25 mouse cellular contexts compared by ENCODE assay signal in genomic region chr6:18697536-18697935, GRCm38 (mm10).
"Had no signal": no experiment of that assay in that cellular context is flagged by ENCODE, and none has a peak within 500 bp of the region (broad histone marks: within the 10 kb centered on the region; RNA-seq: fewer than 3 reads in every experiment).

No protein-coding gene starts in this region.

- H3K4me1 ChIP-seq: heart, embryonic 10.5 days; intestine, embryonic 15.5 days had no signal

- H3K4me2 ChIP-seq: heart, embryonic 12.5 days; hindbrain, embryonic 12.5 days; hindbrain, embryonic 14.5 days; intestine, embryonic 15.5 days; limb, embryonic 12.5 days had no signal

- H3K4me3 ChIP-seq: heart, adult 2 months; heart, embryonic 10.5 days; heart, embryonic 12.5 days; hindbrain, embryonic 10.5 days; hindbrain, embryonic 12.5 days; intestine, embryonic 15.5 days; layer of hippocampus, adult 2 months; left cerebral cortex, adult 2 months; limb, embryonic 10.5 days; limb, embryonic 12.5 days had no signal

- DNase-seq: gastrocnemius, postnatal 14 days; gastrocnemius, postnatal 36 days; heart, adult 11 months; heart, adult 2 months; heart, postnatal 10 days; heart, postnatal 4 days; kidney, adult 18-20 months; kidney, adult 8-10 months; kidney, postnatal 10 days; kidney, postnatal 25 days; kidney, postnatal 4 days; liver had no signal

- H3K9me3 ChIP-seq: heart, embryonic 10.5 days; heart, embryonic 12.5 days; hindbrain, embryonic 10.5 days; hindbrain, embryonic 12.5 days; intestine, embryonic 15.5 days; limb, embryonic 10.5 days; limb, embryonic 12.5 days had no signal

- H3K27ac ChIP-seq: heart, adult 2 months; heart, embryonic 10.5 days; hindbrain, embryonic 10.5 days; hindbrain, embryonic 12.5 days; hindbrain, embryonic 14.5 days; intestine, embryonic 15.5 days; layer of hippocampus, adult 2 months; left cerebral cortex, adult 2 months; limb, embryonic 10.5 days; limb, embryonic 12.5 days had no signal

- H3K27me3 ChIP-seq: heart, embryonic 12.5 days; hindbrain, embryonic 12.5 days; intestine, embryonic 15.5 days; limb, embryonic 12.5 days had no signal

- H3K9ac ChIP-seq: heart, embryonic 12.5 days; hindbrain, embryonic 12.5 days; hindbrain, embryonic 14.5 days; intestine, embryonic 15.5 days; limb, embryonic 12.5 days had no signal

- H3K36me3 ChIP-seq: heart, embryonic 10.5 days; heart, embryonic 12.5 days; hindbrain, embryonic 10.5 days; hindbrain, embryonic 12.5 days; intestine, embryonic 15.5 days; limb, embryonic 10.5 days; limb, embryonic 12.5 days had no signal

- ATAC-seq: hindbrain, embryonic 16.5 days; inflammation-experienced regulatory T-cells, adult 6 months; intestine, embryonic 15.5 days; intestine, postnatal 0 days had no signal
